Mouse (Mus musculus) limb, embryonic 11.5 days (tissue): Measurements from ENCODE around the gene Acoxl. TPM values are rescaled to one million over a fixed set of nuclear protein-coding genes. Genes with fewer than 3 reads are reported as not detected.
A peak's percentile ranks its signal among the peaks of the same experiment; 100 is the strongest.

Source experiments
- ATAC-seq: fragments of 200-750 bp; cut with Nextera tagmentation; 2 replicates; pipeline ENCODE4 v1.8.0; 2017; ENCODE audit warnings: low read depth; ENCODE audit not compliant: insufficient number of reproducible peaks, low FRiP score, low TSS enrichment
- DNase-seq: peaks from one replicate; pipeline ENCODE4 v3.0.0-alpha.2; 2015; ENCODE audit warnings: low spot score
- H3K27ac ChIP-seq: fragments of 300-500 bp; sonication (generic); replicated peaks from 2 replicates; pipeline ENCODE4 v1.5.1; 2014; ENCODE audit warnings: low read depth, mild to moderate bottlenecking, low read length
- H3K27me3 ChIP-seq: fragments of 300-500 bp; sonication (generic); 2 replicates; pipeline ENCODE4 v1.6.1; 2014; ENCODE audit warnings: mild to moderate bottlenecking, low read length, mixed read lengths; ENCODE audit not compliant: control insufficient read depth, insufficient read depth
- H3K36me3 ChIP-seq: fragments of 300-500 bp; sonication (generic); 2 replicates; pipeline ENCODE4 v1.6.1; 2014; ENCODE audit warnings: mild to moderate bottlenecking, low read length, moderate library complexity, mixed read lengths; ENCODE audit not compliant: control insufficient read depth, insufficient read depth
- H3K4me1 ChIP-seq: fragments of 300-500 bp; sonication (generic); 2 replicates; pipeline ENCODE4 v1.6.1; 2014; ENCODE audit warnings: low read length, mixed read lengths; ENCODE audit not compliant: control insufficient read depth, insufficient read depth
- H3K4me2 ChIP-seq: fragments of 300-500 bp; sonication (generic); 2 replicates; pipeline ENCODE4 v1.6.1; 2014; ENCODE audit warnings: low read depth, mild to moderate bottlenecking, moderate library complexity; ENCODE audit not compliant: severe bottlenecking
- H3K4me3 ChIP-seq: fragments of 300-500 bp; sonication (generic); 2 replicates; pipeline ENCODE4 v1.5.1; 2014; ENCODE audit warnings: low read depth, low read length
- H3K9ac ChIP-seq: fragments of 300-500 bp; sonication (generic); 2 replicates; pipeline ENCODE4 v1.6.1; 2014; ENCODE audit warnings: mild to moderate bottlenecking, low read length
- H3K9me3 ChIP-seq: fragments of 300-500 bp; sonication (generic); 2 replicates; pipeline ENCODE4 v1.6.1; 2016; ENCODE audit warnings: low read length; ENCODE audit not compliant: control insufficient read depth
- WGBS: fragments of 180-500 bp; shearing (Covaris S2); extraction: QIAGEN DNeasy Blood & Tissue Kit; methylation state at CpG from one replicate; pipeline ENCODE4 v1.1.7; 2014; 5-methylcytosine and 5-hydroxymethylcytosine counted together
- polyA plus RNA-seq: library from polyadenylated mRNA; unstranded; fragments of >200 nt; fragmentation: Nextera tagmentation; extraction: Ambion mirVana; gene quantifications from 2 replicates; pipeline ENCODE4 v1.2.1, GENCODE M21; 2014

Gene Acoxl
- polyA plus RNA-seq, 1 experiment from 2014 or later: 0.31 TPM

DNA sequence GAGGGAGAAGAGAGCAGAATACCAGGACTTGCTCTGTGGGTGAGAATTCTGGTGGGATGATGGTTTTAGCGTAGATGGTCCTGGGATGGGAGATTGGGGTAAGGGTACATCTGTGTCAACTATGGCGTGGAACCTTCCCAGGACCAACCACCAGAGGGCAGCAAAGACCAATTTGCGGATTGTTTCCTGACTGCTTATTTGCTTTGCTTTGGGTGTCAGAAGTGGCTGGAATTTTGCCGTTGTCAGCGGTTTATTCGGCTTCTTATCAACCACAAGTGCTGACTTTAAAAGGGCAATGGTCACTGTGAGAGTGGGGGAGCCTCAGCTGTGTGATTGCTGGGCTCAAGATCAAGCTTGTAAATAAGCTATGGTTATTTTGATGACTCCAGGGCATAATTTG is 50.8 kb downstream of the Acoxl start:
- H3K27me3 ChIP-seq: 0 out of 2 replicates have a peak, but pooled peaks cover 2% of the 10 kb centered on the region
- 11% methylated on average over 6 of the region's 6 CpGs for WGBS

DNA sequence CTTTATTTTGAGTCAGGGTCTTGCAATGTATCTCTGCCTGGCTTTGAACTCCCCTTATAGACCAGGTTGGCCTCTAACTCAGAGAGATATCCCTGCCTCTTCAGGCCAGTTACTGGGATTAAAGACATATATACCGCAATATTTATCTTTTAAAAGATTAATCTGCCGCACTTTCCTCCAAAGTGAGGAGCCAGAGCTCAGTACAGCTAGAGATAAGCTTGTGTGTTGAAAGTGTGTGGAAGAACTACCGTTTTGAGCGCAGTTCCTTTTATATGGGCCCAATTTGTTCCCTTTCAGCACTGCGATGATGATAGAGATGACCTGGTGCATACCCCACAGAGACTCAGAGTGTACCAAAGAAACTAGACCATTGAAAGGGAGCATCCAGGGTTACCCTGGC is 51.3 kb downstream of the Acoxl start:
- WGBS: 89% methylated on average over 5 of the region's 5 CpGs
- no peaks in the 10 kb centered on the region for H3K36me3 ChIP-seq
- DNase-seq: no peak

More for the DNA sequence above, 50.8 kb downstream of the Acoxl start:
- H3K4me3 ChIP-seq: no peak overlapping the region
- H3K36me3 ChIP-seq: no peaks in the 10 kb centered on the region
- no peaks in the 10 kb centered on the region for H3K4me1 ChIP-seq
- no peak overlapping the region for H3K27ac ChIP-seq
- no peaks in the 10 kb centered on the region for H3K9me3 ChIP-seq
- ATAC-seq (no peak), DNase-seq (peak; percentile 97)
- H3K9ac ChIP-seq: no peak overlapping the region
- H3K4me2 ChIP-seq: no peak overlapping the region

DNA sequence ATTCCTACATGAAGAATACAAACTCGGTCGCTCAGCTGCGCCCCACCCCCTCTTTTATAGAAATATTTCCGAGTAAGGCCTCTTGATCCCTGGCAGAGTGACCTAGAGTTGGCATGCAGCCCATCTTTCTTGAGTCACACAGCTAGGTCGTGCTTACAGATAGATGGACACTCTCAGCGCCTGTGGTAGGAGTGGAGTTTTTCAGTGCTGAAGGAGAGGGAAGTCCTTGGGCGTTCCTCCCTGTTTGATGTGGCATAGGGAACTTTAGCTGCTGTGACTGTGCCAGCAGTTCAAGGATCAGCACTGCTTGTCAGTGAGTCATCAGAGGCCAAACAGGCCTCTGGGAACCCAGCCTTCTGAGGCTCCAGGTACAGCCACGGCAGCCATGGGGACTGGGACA is 51.9 kb downstream of the Acoxl start:
- no peak overlapping the region for H3K9ac ChIP-seq
- H3K4me3 ChIP-seq: no peak overlapping the region
- WGBS: 87% methylated on average over 8 of the region's 8 CpGs
- H3K4me1 ChIP-seq: no peaks in the 10 kb centered on the region
- H3K27me3 ChIP-seq: 0 out of 2 replicates have a peak, but pooled peaks cover 2% of the 10 kb centered on the region
- no peaks in the 10 kb centered on the region for H3K9me3 ChIP-seq
- H3K27ac ChIP-seq: no peak overlapping the region
- no peak for ATAC-seq
- H3K4me2 ChIP-seq: no peak overlapping the region
- no peak for DNase-seq
- no peaks in the 10 kb centered on the region for H3K36me3 ChIP-seq

More for the DNA sequence above, 51.3 kb downstream of the Acoxl start:
- H3K9ac ChIP-seq: no peak overlapping the region
- no peak overlapping the region for H3K27ac ChIP-seq
- no peak overlapping the region for H3K4me3 ChIP-seq
- H3K9me3 ChIP-seq: no peaks in the 10 kb centered on the region
- H3K4me2 ChIP-seq: no peak overlapping the region
- H3K4me1 ChIP-seq: no peaks in the 10 kb centered on the region
- ATAC-seq: no peak
- H3K27me3 ChIP-seq: 0 out of 2 replicates have a peak, but pooled peaks cover 2% of the 10 kb centered on the region

DNA sequence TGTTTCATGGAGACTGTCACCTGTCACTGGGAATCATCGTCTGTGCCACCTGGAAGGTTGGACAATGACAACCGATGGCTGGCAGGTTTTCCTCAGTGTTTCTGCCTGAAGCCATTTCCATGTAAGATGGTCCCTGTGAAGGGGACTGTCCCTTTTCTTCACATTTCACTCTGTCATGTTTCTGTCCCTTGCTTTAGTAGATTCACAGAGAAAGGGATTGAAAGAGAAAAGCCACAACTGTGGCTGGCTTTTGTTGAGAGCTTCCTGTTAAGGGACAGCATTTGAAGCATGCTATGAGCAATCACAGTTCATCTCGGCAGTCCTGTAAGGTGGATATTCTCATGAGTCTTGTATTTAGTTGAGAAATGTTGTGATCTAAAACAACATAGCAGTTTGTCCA is 52.4 kb downstream of the Acoxl start:
- no peaks in the 10 kb centered on the region for H3K9me3 ChIP-seq
- H3K9ac ChIP-seq: no peak overlapping the region
- no peak overlapping the region for H3K4me3 ChIP-seq
- DNase-seq (no peak), ATAC-seq (no peak)
- no peak overlapping the region for H3K4me2 ChIP-seq
- no peaks in the 10 kb centered on the region for H3K4me1 ChIP-seq
- no peaks in the 10 kb centered on the region for H3K36me3 ChIP-seq
- WGBS: 89% methylated on average over 3 of the region's 3 CpGs
- 0 out of 2 replicates have a peak, but pooled peaks cover 2% of the 10 kb centered on the region for H3K27me3 ChIP-seq
- H3K27ac ChIP-seq: no peak overlapping the region

DNA sequence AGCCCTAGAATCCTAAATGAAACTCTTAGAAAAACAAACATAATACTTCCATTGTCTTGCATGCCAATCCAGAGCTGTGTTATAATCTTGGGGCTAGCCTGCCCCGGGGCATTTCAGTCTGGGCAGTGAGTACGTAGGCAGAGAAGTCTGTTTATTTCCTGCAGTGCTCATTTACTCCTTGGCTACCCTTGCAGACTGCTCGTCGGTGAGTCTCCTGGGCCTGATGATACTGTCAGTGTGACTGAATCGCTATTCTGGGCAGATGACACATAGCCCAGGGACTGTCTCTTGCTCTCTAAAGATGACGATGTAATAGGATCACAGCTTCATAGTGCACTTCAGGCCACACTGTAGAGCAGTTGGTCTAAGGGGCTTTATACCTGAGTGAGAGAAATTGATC is 56.2 kb downstream of the Acoxl start:
- Histone ChIP-seq H3K36me3 (no peaks in the 10 kb centered on the region), H3K4me2 (no peak overlapping the region), H3K27ac (no peak overlapping the region), H3K9me3 (no peaks in the 10 kb centered on the region), H3K4me1 (no peaks in the 10 kb centered on the region), H3K4me3 (no peak overlapping the region), H3K27me3 (no peaks in the 10 kb centered on the region), H3K9ac (no peak overlapping the region)
- WGBS: 51% methylated on average over 6 of the region's 6 CpGs
- no peak for ATAC-seq
- no peak for DNase-seq

DNA sequence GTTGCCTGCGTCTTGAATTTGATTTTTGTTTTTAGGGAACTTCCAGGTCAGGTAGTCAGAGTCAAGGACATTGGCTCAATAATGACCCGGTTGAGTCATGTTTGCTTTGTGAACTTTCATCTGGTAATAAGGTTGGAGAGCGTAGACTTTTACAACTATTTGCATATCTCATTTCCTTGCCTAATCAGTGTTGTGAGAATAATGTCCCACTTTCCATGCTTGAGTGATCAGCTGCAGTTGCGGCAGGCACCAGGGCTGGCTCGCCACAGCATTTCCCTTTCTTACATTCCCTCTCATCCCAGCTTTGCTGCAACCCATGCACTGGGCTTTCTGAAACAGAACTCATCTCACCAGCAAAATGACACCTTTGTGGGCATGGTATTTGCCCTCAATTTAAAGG is 59.0 kb downstream of the Acoxl start:
- no peak for DNase-seq
- Histone ChIP-seq H3K9me3 (no peaks in the 10 kb centered on the region), H3K4me1 (no peaks in the 10 kb centered on the region), H3K4me2 (no peak overlapping the region), H3K36me3 (no peaks in the 10 kb centered on the region), H3K27me3 (no peaks in the 10 kb centered on the region), H3K4me3 (no peak overlapping the region), H3K27ac (no peak overlapping the region), H3K9ac (no peak overlapping the region)
- 84% methylated on average over 5 of the region's 5 CpGs for WGBS
- no peak for ATAC-seq

DNA sequence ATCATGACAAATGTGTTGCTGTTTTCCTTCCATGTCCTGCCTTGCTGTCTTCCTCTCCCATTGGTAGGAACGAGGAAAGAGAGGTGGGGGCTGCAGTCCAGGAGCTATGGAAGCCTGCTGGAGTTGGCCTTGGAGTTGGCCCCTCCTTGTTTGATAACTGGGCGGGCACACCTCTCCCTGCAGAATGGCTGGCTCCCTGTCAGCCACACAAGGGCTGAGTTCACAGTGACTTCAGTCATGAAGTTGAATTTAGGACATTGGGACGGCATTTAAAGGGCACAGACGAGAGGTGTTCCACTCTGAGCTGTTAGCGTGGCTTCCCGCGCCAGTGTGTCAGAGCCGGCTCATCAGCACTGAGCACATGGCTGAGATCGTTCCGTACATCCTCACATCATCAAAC is 66.2 kb downstream of the Acoxl start:
- H3K9me3 ChIP-seq: no peaks in the 10 kb centered on the region
- no peaks in the 10 kb centered on the region for H3K27me3 ChIP-seq
- H3K4me3 ChIP-seq: no peak overlapping the region
- peaks cover 33% of the 10 kb centered on the region for H3K4me1 ChIP-seq
- WGBS: 79% methylated on average over 10 of the region's 10 CpGs
- DNase-seq (no peak), ATAC-seq (no peak)
- H3K36me3 ChIP-seq: no peaks in the 10 kb centered on the region
- no peak overlapping the region for H3K9ac ChIP-seq
- H3K27ac ChIP-seq: no peak overlapping the region
- no peak overlapping the region for H3K4me2 ChIP-seq

DNA sequence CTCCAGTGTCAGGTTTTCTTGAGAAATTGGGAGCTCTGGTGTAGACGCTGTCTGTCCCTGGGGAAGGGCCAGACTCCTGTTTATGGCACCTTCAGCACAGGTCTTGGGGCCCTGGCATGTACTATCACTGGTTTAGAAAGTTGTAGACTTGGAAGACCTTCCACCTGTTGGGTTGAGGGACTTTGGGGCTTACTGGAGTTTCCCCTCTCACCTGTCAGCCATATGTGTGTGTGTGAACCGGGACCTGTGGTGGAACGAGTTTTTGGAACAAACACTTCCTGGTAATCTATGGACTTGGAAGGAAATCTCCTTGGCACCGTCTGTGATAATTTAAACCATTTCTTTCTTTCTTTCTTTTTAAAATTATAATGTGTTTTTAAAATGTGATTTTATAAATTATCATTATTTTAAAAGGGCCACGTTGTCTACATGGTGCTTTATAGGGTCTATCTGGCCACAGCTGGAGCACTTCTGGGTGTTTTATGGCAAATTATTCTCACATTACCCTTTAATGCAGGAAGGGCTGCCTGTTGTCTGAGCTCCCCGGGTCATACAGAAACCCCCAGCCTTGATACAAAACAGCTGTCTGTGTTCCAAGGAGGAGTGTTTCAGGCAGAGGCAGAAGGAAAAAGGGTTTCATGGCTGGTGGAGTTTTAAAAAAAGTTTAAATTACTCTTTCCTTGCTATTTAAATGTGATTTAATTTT is 68.5 kb downstream of the Acoxl start:
- peak overlapping the region; percentile 81 for H3K27ac ChIP-seq
- peaks cover 34% of the 10 kb centered on the region for H3K4me1 ChIP-seq

DNA sequence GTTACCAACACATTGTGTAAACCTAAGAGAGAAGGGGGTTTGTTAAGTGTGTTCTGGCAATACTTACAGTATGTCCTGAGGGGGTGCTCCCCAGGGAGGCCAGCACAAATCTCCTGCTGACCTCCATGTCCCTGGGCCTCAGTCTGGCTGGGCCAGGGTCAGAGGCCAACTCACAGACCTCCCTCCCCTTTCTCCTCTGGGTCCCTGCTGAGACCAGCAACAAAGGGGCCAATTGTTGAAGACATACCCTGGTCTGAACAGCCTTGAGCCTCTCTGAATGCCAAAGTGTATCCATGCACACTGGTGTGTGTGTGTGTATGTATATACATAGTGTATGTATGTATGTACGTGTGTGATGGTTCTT is 69.0 kb downstream of the Acoxl start:
- Histone ChIP-seq H3K27me3 (no peaks in the 10 kb centered on the region), H3K9me3 (no peaks in the 10 kb centered on the region), H3K4me2 (peak overlapping the region; percentile 26; the same call in 1 of the 2 replicates), H3K9ac (no peak overlapping the region), H3K4me3 (no peak overlapping the region), H3K27ac (peak overlapping the region; percentile 81), H3K36me3 (no peaks in the 10 kb centered on the region), H3K4me1 (peaks cover 34% of the 10 kb centered on the region)
- DNase-seq (peak; percentile 72), ATAC-seq (peak; percentile 77)
- WGBS: 48% methylated on average over 1 of the region's 1 CpGs

More for the DNA sequence above, 68.5 kb downstream of the Acoxl start:
- Histone ChIP-seq H3K4me3 (no peak overlapping the region), H3K9ac (no peak overlapping the region), H3K4me2 (0 out of 2 replicates have a peak overlapping the region, but pooled peaks have one; percentile 26), H3K27me3 (no peaks in the 10 kb centered on the region), H3K9me3 (no peaks in the 10 kb centered on the region), H3K36me3 (no peaks in the 10 kb centered on the region)
- ATAC-seq (peak; percentile 85), DNase-seq (peak; percentile 68)
- WGBS: 10% methylated on average over 6 of the region's 6 CpGs
